Mouse (Mus musculus): ENCODE measurements around the gene Zfp341. TPM values are rescaled to one million over a fixed set of nuclear protein-coding genes. Genes with fewer than 3 reads are reported as not detected.

Gene Zfp341
- polyA plus RNA-seq, 1 experiment from 2014 or later: 2.3 TPM

- Histone ChIP-seq H3K9me3 (ENCODE audit: control insufficient read depth, low read length) (no peaks in the 10 kb centered on the region), H3K4me1 (ENCODE audit: control insufficient read depth, insufficient read depth, low read depth, low read length) (peaks cover 25% of the 10 kb centered on the region), H3K27ac (ENCODE audit: low read depth, low read length) (peak overlapping the region; percentile 83), H3K9ac (ENCODE audit: low read depth, low read length) (peak overlapping the region; percentile 95), H3K36me3 (ENCODE audit: control insufficient read depth, insufficient read depth, low read length) (peaks cover 2% of the 10 kb centered on the region; the same call in 1 of the 2 replicates), H3K4me3 (ENCODE audit: low read length) (peak overlapping the region; percentile 90), H3K4me2 (ENCODE audit: low read length) (peak overlapping the region; percentile 98), H3K27me3 (replicated peaks; ENCODE audit: control insufficient read depth, insufficient read depth, low read length) (no peaks in the 10 kb centered on the region)
- peak; percentile 100 for ATAC-seq
- WGBS: under 1% methylated on average over 67 of the region's 67 CpGs
Observed at GRCm38 (mm10) chr2:154656710-154657485, 43.8 kb downstream of the Zfp341 start.

GRCm38 (mm10) chr2:154657486-154658237, 44.6 kb downstream of the Zfp341 start:
- Histone ChIP-seq H3K4me1 (ENCODE audit: control insufficient read depth, insufficient read depth, low read depth, low read length) (peaks cover 25% of the 10 kb centered on the region), H3K27me3 (replicated peaks; ENCODE audit: control insufficient read depth, insufficient read depth, low read length) (no peaks in the 10 kb centered on the region), H3K27ac (ENCODE audit: low read depth, low read length) (peak overlapping the region; percentile 83), H3K36me3 (ENCODE audit: control insufficient read depth, insufficient read depth, low read length) (peaks cover 2% of the 10 kb centered on the region; the same call in 1 of the 2 replicates), H3K9me3 (ENCODE audit: control insufficient read depth, low read length) (no peaks in the 10 kb centered on the region), H3K9ac (ENCODE audit: low read depth, low read length) (peak overlapping the region; percentile 95), H3K4me3 (ENCODE audit: low read length) (peak overlapping the region; percentile 90), H3K4me2 (ENCODE audit: low read length) (peak overlapping the region; percentile 98)
- 14% methylated on average over 12 of the region's 12 CpGs for WGBS
- ATAC-seq: no peak

- no peak overlapping the region for H3K27ac ChIP-seq (ENCODE audit: low read depth, low read length)
- no peak overlapping the region for H3K9ac ChIP-seq (ENCODE audit: low read depth, low read length)
- H3K27me3 ChIP-seq (replicated peaks; ENCODE audit: control insufficient read depth, insufficient read depth, low read length): no peaks in the 10 kb centered on the region
- peaks cover 25% of the 10 kb centered on the region for H3K4me1 ChIP-seq (ENCODE audit: control insufficient read depth, insufficient read depth, low read depth, low read length)
- peak overlapping the region; percentile 27 for H3K4me2 ChIP-seq (ENCODE audit: low read length)
- WGBS: 76% methylated on average over 4 of the region's 4 CpGs
- no peak overlapping the region for H3K4me3 ChIP-seq (ENCODE audit: low read length)
- no peaks in the 10 kb centered on the region for H3K9me3 ChIP-seq (ENCODE audit: control insufficient read depth, low read length)
- ATAC-seq: no peak
- peaks cover 2% of the 10 kb centered on the region; the same call in 1 of the 2 replicates for H3K36me3 ChIP-seq (ENCODE audit: control insufficient read depth, insufficient read depth, low read length)
Observed at GRCm38 (mm10) chr2:154659070-154659469, 46.0 kb downstream of the Zfp341 start.

GRCm38 (mm10) chr2:154659531-154660074, 46.5 kb downstream of the Zfp341 start:
- H3K27ac ChIP-seq (ENCODE audit: low read depth, low read length): no peak overlapping the region
- H3K9ac ChIP-seq (ENCODE audit: low read depth, low read length): no peak overlapping the region
- no peak overlapping the region for H3K4me3 ChIP-seq (ENCODE audit: low read length)
- no peaks in the 10 kb centered on the region for H3K9me3 ChIP-seq (ENCODE audit: control insufficient read depth, low read length)
- no peaks in the 10 kb centered on the region for H3K27me3 ChIP-seq (replicated peaks; ENCODE audit: control insufficient read depth, insufficient read depth, low read length)
- peaks cover 2% of the 10 kb centered on the region; the same call in 1 of the 2 replicates for H3K36me3 ChIP-seq (ENCODE audit: control insufficient read depth, insufficient read depth, low read length)
- ATAC-seq: no peak
- peaks cover 25% of the 10 kb centered on the region for H3K4me1 ChIP-seq (ENCODE audit: control insufficient read depth, insufficient read depth, low read depth, low read length)
- WGBS: 87% methylated on average over 5 of the region's 5 CpGs
- no peak overlapping the region; the same call in 1 of the 2 replicates for H3K4me2 ChIP-seq (ENCODE audit: low read length)

- Histone ChIP-seq H3K4me2 (ENCODE audit: low read length) (no peak overlapping the region), H3K9ac (ENCODE audit: low read depth, low read length) (no peak overlapping the region), H3K36me3 (ENCODE audit: control insufficient read depth, insufficient read depth, low read length) (no peaks in the 10 kb centered on the region), H3K9me3 (ENCODE audit: control insufficient read depth, low read length) (no peaks in the 10 kb centered on the region), H3K27ac (ENCODE audit: low read depth, low read length) (no peak overlapping the region), H3K4me1 (ENCODE audit: control insufficient read depth, insufficient read depth, low read depth, low read length) (no peaks in the 10 kb centered on the region; the same call in 1 of the 2 replicates), H3K27me3 (replicated peaks; ENCODE audit: control insufficient read depth, insufficient read depth, low read length) (no peaks in the 10 kb centered on the region), H3K4me3 (ENCODE audit: low read length) (no peak overlapping the region)
- no peak for ATAC-seq
- WGBS: 91% methylated on average over 7 of the region's 7 CpGs
Observed at GRCm38 (mm10) chr2:154668680-154669079, 55.6 kb downstream of the Zfp341 start.

GRCm38 (mm10) chr2:154670106-154670505, 57.0 kb downstream of the Zfp341 start:
- Histone ChIP-seq H3K36me3 (ENCODE audit: control insufficient read depth, insufficient read depth, low read length) (no peaks in the 10 kb centered on the region), H3K4me1 (ENCODE audit: control insufficient read depth, insufficient read depth, low read depth, low read length) (peaks cover 2% of the 10 kb centered on the region; the same call in 1 of the 2 replicates), H3K4me2 (ENCODE audit: low read length) (no peak overlapping the region), H3K9ac (ENCODE audit: low read depth, low read length) (no peak overlapping the region), H3K27ac (ENCODE audit: low read depth, low read length) (no peak overlapping the region), H3K9me3 (ENCODE audit: control insufficient read depth, low read length) (no peaks in the 10 kb centered on the region), H3K4me3 (ENCODE audit: low read length) (no peak overlapping the region), H3K27me3 (replicated peaks; ENCODE audit: control insufficient read depth, insufficient read depth, low read length) (no peaks in the 10 kb centered on the region)
- ATAC-seq: no peak
- WGBS: 61% methylated on average over 4 of the region's 4 CpGs

GRCm38 (mm10) chr2:154670741-154671140, 57.6 kb downstream of the Zfp341 start:
- Histone ChIP-seq H3K27me3 (replicated peaks; ENCODE audit: control insufficient read depth, insufficient read depth, low read length) (no peaks in the 10 kb centered on the region), H3K4me2 (ENCODE audit: low read length) (no peak overlapping the region), H3K27ac (ENCODE audit: low read depth, low read length) (no peak overlapping the region), H3K4me1 (ENCODE audit: control insufficient read depth, insufficient read depth, low read depth, low read length) (peaks cover 2% of the 10 kb centered on the region; the same call in 1 of the 2 replicates), H3K36me3 (ENCODE audit: control insufficient read depth, insufficient read depth, low read length) (no peaks in the 10 kb centered on the region), H3K9me3 (ENCODE audit: control insufficient read depth, low read length) (no peaks in the 10 kb centered on the region), H3K9ac (ENCODE audit: low read depth, low read length) (no peak overlapping the region), H3K4me3 (ENCODE audit: low read length) (no peak overlapping the region)
- 79% methylated on average over 4 of the region's 4 CpGs for WGBS
- ATAC-seq: no peak

GRCm38 (mm10) chr2:154674008-154674407, 60.9 kb downstream of the Zfp341 start:
- H3K9ac ChIP-seq (ENCODE audit: low read depth, low read length): no peak overlapping the region
- H3K4me1 ChIP-seq (ENCODE audit: control insufficient read depth, insufficient read depth, low read depth, low read length): peaks cover 22% of the 10 kb centered on the region
- peak; percentile 29; the same call in 1 of the 2 replicates for ATAC-seq
- H3K4me2 ChIP-seq (ENCODE audit: low read length): no peak overlapping the region
- no peaks in the 10 kb centered on the region for H3K9me3 ChIP-seq (ENCODE audit: control insufficient read depth, low read length)
- H3K27me3 ChIP-seq (replicated peaks; ENCODE audit: control insufficient read depth, insufficient read depth, low read length): no peaks in the 10 kb centered on the region
- no peak overlapping the region for H3K4me3 ChIP-seq (ENCODE audit: low read length)
- no peaks in the 10 kb centered on the region for H3K36me3 ChIP-seq (ENCODE audit: control insufficient read depth, insufficient read depth, low read length)
- 64% methylated on average over 4 of the region's 4 CpGs for WGBS
- H3K27ac ChIP-seq (ENCODE audit: low read depth, low read length): peak overlapping the region; percentile 41

Data from hindbrain, embryonic 16.5 days (tissue).